Mouse (Mus musculus) gastrocnemius, postnatal 14 days (tissue): ENCODE results near the gene Chaf1a. TPM values are rescaled to one million over a fixed set of nuclear protein-coding genes. Genes with fewer than 3 reads are reported as not detected.

Experiments used
- DNase-seq: peaks from one replicate; pipeline ENCODE4 v3.0.0; 2021; ENCODE audit warnings: mixed read lengths
- intact Hi-C: fragments of 180-260 bp; cut with DNase I; formaldehyde crosslinking; loops from one replicate; pipeline ENCODE4 v1.15.1; 2025; ENCODE audit warnings: low total_unique reads
- long read RNA-seq, 2 experiments: library from polyadenylated mRNA; stranded (forward); transcript quantifications; one replicate each; pipeline ENCODE4 v2.0.0; 2021
- total RNA-seq, 2 experiments: library from RNA; stranded (reverse); gene quantifications; 2 replicates each; pipeline ENCODE4 v1.2.3; 2021

Chaf1a gene
- 1 to 10 TPM; 1.8 to 2.3 TPM for total RNA-seq
- long read RNA-seq, experiment 1, full-length matches to known transcripts: 4 of 8 reads
- long read RNA-seq, experiment 1, partial matches to known transcripts: 2 of 8 reads
- long read RNA-seq, experiment 1, other reads (novel, unspliced or antisense): 2 of 8 reads
- long read RNA-seq, experiment 2, full-length matches to known transcripts: 5 of 6 reads
- long read RNA-seq, experiment 2, partial matches to known transcripts: 0 of 6 reads
- long read RNA-seq, experiment 2, other reads (novel, unspliced or antisense): 1 of 6 reads

DNA sequence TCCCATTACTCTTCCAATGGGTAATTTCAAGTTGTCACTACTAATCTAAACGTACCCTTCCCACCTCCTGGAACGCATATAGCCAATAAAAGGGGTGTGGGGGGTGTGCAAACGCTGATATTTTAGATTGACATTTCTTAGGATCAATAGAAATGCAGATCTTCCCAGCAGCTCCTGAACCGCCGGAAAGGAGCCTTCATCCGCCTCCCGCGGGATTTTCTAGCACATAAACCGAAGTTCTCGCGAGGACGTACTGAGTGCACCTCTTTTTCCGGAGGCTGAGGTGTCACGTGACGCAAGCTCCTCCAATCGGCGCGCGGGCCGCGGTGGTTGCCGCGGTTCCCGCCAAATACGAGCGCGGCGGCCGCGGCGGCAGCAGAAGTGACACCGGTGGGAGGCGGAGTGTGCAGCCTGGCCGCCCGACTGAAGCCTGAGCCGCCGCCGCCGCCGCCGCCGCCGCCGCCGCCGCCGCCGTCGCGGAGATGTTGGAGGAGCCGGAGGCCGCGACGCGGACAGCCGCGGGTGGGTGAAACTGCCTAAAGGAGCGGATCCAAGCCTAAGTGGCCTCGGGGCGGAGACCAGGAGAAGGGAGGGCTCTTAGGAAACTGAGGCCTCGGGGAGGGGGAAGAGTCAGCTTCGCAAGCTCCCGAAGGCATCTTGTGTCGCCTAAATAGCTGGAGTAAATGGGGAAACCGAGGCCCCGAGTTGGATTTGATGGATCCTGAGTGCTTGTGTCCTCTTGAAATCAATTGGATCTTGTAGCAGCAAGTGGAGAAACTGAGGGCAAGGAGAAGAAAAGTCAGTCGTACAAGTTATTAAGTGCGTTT, at the start of gene Chaf1a:
Chaf1a (plus strand) TSS at position 410 of the 827 bp plus-strand sequence.
- peak; percentile 96 for DNase-seq
- intact Hi-C loops: no loop called here

DNA sequence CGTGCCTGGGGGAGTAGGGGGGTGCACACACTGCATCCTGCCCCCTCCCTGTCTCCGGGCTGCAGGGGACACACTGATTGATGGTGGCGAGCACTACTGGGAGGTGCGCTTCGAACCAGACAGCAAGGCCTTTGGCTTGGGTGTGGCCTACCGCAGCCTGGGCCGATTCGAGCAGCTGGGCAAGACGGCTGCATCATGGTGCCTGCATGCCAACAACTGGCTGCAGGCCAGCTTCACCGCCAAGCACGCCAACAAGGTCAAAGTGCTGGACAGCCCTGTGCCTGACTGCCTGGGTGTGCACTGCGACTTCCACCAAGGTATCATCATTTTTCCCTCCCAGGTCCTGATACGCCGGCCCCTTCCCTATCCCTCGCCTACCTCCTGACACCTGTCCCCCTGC, 44.2 kb upstream of the Chaf1a start:
- no peak for DNase-seq
- intact Hi-C loops: no loop called here

DNA sequence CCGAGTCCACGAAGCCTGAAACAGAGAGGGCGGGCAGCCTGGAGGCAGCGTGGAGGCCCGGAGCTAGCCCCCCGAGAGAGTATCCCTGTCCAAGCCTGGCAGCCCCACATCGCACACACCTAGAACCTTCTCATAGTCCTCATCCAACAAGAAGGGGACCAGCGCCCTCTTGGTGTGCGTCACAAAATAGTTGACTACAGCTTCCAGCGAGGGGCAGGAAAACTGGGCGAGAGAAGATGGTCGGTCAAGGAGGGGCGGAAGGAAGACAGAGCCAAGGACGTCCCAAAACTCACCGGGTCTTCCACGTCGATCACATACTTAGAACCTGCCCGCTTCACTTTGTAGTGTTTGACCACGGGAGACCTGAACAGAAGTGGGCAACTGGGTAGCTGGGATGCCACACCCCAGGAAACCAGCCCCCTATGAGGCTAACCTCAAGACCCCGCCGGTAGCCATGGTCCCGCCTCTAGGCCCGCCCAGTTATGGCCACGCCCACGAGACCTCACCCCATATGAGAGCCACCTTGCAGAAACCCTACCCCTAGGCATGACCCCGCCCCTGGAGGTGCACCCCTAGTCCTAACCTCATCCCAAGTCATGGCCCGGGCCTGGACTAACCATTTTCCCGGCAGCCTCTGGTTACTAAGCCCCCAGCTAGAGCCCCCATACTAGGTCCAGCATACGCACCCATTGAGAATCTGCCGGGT, 40.3 kb upstream of the Chaf1a start:
- no peak for DNase-seq
- intact Hi-C loops: no loop called here

DNA sequence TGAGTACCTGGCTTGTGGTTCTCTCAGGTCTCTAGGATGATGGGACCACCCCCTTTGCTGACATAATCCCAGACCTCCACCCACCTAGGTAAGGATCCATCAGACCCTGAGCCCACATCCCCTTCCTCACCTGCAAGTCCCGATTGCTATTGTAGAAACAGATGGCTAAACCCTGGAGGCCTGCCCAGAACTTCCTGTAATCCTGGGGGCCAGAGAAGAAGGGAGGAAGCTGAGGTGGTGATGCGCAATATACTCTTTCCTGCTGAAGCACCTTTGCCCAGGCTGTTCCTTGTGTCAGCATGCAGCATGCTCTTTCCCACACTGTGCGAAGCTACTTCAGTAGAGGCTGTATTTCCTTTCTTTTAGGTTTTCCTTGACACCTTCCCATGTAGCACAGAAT, 37.2 kb upstream of the Chaf1a start:
- DNase-seq: no peak
- intact Hi-C loops: no loop called here

DNA sequence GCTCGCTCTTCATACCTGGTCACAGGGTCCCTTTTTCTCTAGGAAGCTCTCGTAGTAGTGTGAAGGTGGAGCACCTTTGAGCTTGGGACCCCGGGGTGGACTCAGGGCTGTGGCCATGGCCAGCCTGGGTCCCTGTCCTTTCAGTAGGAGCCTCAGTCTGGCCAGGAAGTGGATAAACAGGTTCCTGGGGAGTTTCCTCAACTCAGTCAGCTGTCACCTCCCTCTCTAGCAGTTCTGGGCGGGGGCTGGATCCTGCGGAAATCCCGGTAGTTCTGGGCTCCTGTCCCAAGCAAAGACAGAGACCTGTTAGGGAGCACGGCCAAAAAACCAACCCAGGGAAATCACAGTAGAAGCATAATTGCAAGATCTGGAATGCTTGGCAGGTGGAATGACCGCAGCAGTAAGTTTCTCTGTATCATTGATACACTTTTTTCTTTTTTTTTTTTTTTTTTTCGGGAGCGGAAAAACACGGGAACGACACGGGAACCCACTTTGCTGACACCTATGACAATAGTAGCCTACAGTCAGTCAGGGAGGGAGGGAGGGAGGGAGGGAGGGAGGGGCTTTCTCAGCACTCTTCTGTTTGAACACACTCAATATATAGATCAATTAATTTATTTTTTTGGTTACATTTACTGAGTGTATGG, 34.7 kb upstream of the Chaf1a start, which contains the start of the genes Stap2 and Mpnd:
Stap2 (minus strand) TSS at position 170 of the 647 bp plus-strand sequence.
Mpnd (plus strand) TSS at position 297 of the 647 bp plus-strand sequence.
- no peak for DNase-seq
- intact Hi-C loops: no loop called here

DNA sequence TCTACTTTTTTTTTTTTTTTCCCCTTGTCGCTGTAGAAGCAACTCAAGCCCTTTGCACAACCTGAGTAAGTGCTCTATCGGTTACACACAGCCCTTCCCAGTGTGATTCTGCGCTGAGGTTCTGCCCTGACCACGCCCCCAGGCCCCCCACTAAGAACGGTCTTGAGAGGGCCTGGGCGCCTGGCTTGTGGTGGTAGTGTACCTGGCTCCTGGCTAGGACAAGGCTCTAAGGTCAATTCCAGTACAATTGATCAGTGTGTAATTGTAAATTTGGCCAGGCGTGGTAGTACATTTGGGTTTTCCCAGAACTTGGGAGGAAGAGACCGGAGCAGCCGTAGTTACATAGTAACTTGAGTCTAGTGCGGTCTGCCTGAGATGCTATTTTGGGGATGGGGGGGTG, 33.3 kb upstream of the Chaf1a start:
- intact Hi-C loops: no loop called here
- DNase-seq: no peak

DNA sequence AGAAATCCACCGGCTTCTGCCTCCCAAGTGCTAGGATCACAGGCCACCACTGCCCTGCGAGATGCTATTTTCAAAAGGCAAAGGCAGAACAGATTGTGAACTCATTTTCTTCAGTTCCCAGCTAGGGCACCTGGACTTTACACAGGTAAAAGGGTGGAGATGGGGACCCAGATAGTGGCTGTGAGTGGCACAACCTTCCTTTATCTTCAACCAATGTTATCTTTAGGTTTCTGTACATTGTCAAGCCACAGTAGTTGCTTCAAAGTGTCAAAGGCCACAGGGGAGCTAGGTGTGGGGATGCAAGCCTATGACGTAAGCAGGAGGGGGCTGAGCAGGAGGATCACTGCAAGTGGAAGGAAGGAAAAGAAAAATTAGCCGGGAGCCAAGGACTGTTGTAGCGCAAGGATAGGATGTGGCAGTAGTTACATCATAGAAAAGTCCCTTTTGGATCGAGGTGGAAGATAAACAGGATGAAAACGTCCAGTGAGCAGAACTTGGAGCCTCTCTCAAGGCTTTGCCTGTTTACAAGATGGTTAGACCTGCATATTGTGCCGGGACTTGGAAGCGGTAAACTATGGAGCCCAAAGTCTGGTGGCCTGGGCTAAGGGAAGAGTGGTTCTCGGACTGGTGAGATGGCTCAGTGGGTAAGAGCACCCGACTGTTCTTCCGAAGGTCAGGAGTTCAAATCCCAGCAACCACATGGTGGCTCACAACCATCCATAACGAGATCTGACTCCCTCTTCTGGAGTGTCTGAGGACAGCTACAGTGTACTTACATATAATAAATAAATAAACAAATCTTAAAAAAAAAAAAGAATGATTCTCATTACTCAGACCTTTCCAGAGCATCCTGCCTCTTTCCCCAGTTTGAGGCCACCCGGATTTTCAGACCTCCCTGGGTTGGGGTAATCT, 32.5 kb upstream of the Chaf1a start:
- intact Hi-C loops: no loop called here
- DNase-seq: no peak

DNA sequence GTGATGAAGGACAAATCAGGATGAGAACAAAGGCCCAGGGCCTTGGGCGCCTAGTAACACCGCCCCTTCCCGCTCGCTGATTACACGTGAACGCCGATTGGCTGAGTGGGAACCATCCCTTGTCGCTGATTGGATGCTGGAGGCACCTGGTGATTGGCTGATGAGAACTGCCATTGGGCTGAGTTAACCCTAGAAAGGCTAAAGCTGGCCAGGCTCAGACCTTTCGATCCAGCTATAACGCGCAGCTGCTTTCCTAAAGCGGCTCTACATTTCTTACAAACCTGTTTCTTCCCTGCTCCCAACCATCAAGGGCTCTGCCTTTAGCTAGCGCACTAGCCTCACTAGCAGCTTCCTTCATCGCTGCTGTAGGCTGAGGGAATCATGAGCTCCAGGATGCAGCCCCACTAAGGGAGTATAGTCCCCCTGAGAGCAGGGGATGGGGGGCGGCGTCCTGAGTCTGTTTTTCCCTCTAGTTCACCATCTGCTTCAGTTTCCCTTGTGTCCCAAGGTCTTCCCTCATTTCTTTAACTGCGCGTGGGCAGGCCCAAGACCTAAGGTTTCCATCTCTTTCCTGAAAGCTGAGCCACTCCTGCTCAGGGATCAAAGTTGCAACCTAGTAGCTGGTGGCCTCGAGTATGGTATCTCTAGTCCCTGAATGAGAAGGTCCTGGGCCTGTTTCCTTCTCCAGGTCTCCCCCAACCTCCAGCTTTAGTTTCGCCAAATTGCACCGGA, 31.7 kb upstream of the Chaf1a start:
- DNase-seq: peak; percentile 91
- intact Hi-C loops: no loop called here

DNA sequence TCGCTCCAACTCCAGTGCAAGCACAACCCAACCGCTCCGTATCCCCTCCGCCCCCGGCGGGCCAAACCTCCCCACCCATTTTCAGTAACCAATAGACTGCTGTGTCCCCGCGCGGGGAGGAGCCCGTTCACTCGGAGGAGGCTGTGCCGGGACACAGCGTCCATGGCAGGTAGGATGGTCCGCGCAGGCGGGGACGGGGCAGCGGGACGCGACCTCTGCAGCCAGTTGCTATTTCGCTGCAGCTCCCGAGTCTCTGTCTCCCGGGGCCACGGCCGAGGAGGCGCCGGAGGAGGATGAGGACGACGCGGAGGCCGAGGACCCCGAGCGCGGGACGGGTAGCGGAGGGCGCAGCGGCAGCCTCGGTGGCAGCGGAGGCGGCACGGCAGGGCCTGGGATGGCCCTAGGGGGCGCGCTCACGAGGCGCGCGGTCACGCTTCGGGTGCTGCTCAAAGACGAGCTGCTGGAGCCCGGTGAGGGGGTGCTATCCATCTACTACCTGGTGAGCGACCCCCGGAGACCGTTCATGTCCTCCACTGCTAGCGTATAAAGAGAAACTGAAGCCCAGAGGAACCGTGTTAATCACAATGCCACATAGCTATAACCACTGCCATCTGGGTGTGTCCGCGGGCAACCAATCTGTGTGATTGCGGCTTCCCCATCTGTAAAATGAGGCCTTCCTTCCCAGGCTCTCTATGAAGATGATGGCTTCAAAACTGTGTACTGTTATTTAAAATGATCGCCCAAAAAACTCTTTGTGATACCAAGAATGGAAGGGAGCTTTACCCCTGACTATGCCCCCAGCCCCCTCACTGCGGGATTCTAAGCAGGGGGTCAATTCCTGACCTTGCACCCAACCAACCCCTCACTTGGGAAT, 30.9 kb upstream of the Chaf1a start:
- intact Hi-C loops: no loop called here
- peak; percentile 94 for DNase-seq

DNA sequence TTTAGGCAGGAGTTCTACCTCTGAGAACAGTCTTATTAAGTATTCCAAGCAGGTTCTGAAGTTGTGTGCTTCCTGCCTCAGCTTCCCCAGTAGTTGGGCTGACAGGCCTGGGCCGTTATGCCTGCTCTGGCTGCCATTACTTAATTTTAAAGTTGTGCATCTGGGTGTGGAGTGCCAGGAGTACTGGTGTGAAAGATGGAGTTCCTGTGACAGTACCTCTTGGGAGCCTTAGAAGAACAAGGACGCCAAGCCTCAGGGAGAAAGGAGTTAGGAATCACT, 30.3 kb upstream of the Chaf1a start:
- DNase-seq: no peak
- intact Hi-C loops: loop anchor here (5.0 kb wide), 1 partner anchor 33 kb away; no protein-coding TSS in a partner anchor

DNA sequence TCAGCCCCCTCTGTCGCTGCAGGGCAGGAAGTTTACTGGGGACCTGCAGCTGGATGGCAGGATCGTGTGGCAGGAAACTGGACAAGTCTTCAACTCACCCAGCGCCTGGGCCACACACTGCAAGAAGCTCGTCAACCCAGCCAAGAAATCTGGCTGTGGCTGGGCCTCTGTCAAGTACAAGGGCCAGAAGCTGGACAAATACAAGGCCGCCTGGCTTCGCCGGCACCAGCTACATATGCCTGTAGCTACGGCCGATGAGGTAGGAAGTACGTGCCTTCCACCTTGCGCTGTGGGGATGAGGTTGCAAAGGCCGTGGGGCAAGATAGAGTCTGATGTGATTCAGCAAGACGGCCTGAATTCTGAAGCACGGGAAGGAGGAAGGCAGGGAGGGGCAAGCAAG, 30.0 kb upstream of the Chaf1a start:
- intact Hi-C loops: loop anchor here (5.0 kb wide), 1 partner anchor 33 kb away; no protein-coding TSS in a partner anchor
- no peak for DNase-seq

DNA sequence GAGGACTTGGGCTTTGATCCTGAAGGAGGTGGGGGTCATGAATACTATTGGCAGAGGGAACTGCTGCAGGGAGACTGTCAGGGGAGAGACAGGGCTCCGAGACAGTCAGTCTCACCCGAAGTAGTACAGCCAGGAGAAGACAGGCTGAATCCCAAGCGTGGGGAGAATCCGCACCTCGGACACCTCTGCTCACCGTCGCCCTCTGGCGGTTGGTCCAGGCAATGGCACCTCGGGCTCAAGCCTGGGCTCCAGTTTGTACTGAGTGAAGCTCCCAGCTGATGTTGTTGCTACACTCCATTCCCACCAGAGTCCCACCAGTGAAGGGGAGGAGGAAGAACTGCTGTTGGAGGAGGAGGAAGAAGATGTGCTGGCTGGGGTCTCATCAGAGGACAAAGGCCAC, 29.6 kb upstream of the Chaf1a start:
- DNase-seq: peak; percentile 79
- intact Hi-C loops: loop anchor here (5.0 kb wide), 1 partner anchor 33 kb away; no protein-coding TSS in a partner anchor

DNA sequence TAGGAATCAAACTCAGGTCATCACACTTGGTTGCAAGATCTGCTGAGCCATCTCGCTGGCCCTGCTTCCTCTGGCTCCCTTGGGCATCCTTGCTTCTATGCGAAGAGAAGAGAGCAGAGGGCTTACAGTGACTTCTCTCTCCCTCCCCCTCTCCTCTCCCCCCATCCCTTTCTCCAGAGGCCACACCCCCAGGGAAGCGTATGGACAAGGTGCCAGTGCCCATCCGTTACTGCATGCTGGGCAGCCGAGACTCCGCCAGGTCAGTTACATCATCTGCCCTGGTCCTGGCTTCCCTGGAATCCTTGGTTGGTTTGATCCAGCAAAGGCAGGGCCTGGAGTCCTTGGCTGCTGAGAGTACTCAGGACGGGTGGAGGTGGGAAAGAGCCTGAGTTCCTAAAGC, 28.8 kb upstream of the Chaf1a start:
- DNase-seq: no peak
- intact Hi-C loops: loop anchor here (5.0 kb wide), 1 partner anchor 34 kb away; no protein-coding TSS in a partner anchor

DNA sequence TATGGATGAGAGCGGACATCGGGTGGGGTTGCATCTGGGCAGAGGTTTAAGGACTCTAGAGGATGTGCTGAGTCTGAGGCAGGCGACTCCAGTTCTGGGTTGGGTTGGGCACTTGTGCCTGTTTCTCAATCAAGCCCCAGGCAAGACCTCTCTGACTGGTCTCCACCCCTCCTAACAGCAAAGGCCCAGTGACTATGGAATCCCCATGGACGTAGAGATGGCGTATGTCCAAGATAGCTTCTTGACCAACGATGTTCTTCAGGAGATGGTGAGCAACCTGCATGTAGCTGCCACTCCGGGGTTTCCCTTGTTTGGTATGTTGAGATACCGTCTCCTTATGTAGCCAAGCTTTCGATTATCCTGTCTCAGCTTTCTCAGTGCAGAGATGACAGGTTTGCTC, 24.9 kb upstream of the Chaf1a start:
- no peak for DNase-seq
- intact Hi-C loops: no loop called here

DNA sequence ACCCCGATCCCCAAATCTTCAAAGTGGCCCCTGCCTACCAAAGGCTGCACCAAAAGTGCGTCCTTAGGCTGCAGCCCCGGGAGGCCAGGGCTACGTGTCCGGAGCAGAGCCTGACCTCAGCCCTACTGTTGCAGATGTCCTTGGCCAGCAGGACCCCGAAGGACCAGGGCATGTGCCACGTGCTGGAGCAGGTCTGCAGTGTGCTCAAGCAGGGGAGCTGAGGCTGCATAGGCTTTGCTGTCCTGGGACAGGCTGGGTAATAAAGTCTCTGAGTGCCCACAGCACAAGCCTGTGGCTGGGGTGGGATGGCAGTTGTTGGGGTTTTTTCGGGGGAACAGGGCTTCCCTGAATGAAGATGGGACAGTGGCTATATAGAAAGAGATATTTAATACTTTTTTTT, 23.9 kb upstream of the Chaf1a start:
- DNase-seq: no peak
- intact Hi-C loops: no loop called here

DNA sequence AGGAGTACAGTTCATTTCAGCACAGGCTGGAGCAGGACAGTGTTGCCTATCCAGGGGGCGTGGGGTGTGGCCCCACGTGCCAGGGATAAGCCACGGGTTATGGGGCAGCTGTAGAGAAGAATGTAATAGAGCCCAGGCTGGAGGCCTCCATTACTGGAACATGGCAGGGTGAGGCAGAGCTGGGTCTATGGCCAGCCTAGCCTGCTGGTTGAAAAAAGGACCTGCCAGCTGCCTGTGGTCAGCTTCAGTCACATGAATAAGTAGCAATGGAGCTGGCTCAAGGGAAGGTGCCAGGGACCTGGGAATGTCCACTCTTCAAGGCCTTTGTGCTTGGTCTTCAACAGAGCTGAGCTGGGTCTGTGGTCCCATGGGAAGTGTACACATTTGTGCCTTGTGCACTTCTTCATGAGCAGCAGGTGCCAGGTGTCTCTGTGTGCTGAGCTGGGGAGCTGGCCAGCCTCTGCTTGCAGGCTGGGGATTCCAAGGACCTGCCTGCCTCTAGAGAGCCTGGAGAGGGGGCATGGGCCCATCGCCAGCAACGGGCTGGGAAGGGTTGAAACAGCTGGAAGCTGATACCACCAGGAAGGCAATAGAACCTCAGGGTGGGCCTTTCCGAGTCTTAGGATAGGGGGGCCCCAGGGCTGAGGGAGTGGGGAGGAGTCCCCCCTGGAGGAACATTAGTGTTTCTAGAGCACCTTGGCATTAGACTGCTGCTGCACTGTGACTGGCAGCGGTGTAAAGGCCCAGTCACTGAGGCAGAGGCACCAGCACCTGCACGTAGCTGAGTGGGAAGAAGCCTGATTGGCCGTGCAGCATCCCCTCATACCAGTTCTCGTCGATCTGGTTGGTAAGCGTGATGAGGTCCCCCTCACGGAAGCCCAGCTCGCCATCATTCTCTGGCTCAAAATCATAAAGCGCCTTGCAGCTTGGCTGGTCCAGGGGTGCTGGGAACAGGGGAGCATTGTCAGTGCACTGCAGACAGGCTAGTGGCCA, 23.1 kb upstream of the Chaf1a start:
- peak; percentile 13 for DNase-seq
- intact Hi-C loops: no loop called here
